Mouse (Mus musculus): ENCODE measurements around the gene Atpif1.
"Not testable (repeated sequence)": the region's sequence is repeated elsewhere in the genome, so short reads cannot be mapped to it uniquely, and the experiment has no call there.

Atpif1 gene

GRCm38 (mm10) chr4:132491748-132492147 lies 41.7 kb downstream of the Atpif1 start:
- TF ChIP-seq NANOG (IDR thresholded peaks at IDR 0.05; ENCODE audit: borderline replicate concordance, low read length) (no peak), CTCF (conservative IDR thresholded peaks at IDR 0.05; ENCODE audit: low read length) (no peak), POU5F1 (IDR thresholded peaks at IDR 0.05; ENCODE audit: borderline replicate concordance, low read length) (no peak)
- Histone ChIP-seq H3K4me3 (replicated peaks; ENCODE audit: low read length) (no peak overlapping the region), H3K4me1 (replicated peaks; ENCODE audit: low read depth, low read length) (peaks cover 84% of the 10 kb centered on the region), H3K36me3 (ENCODE audit: insufficient read depth, low read length) (peaks cover 63% of the 10 kb centered on the region), H3K9me3 (ENCODE audit: low read length) (no peaks in the 10 kb centered on the region), H3K27me3 (ENCODE audit: insufficient read depth, low read length) (no peaks in the 10 kb centered on the region)

- Histone ChIP-seq H3K36me3 (ENCODE audit: insufficient read depth, low read length) (peaks cover 56% of the 10 kb centered on the region), H3K4me1 (replicated peaks; ENCODE audit: low read depth, low read length) (peaks cover 79% of the 10 kb centered on the region), H3K9me3 (ENCODE audit: low read length) (no peaks in the 10 kb centered on the region), H3K4me3 (replicated peaks; ENCODE audit: low read length) (no peak overlapping the region), H3K27me3 (ENCODE audit: insufficient read depth, low read length) (no peaks in the 10 kb centered on the region)
- TF ChIP-seq NANOG (IDR thresholded peaks at IDR 0.05; ENCODE audit: borderline replicate concordance, low read length) (no peak), CTCF (conservative IDR thresholded peaks at IDR 0.05; ENCODE audit: low read length) (no peak), POU5F1 (IDR thresholded peaks at IDR 0.05; ENCODE audit: borderline replicate concordance, low read length) (no peak)
Observed at GRCm38 (mm10) chr4:132491057-132491456, 42.4 kb downstream of the Atpif1 start.

GRCm38 (mm10) chr4:132490273-132491010 lies 43.0 kb downstream of the Atpif1 start:
- peaks cover 75% of the 10 kb centered on the region for H3K4me1 ChIP-seq (replicated peaks; ENCODE audit: low read depth, low read length)
- no peak overlapping the region for H3K4me3 ChIP-seq (replicated peaks; ENCODE audit: low read length)
- no peaks in the 10 kb centered on the region for H3K9me3 ChIP-seq (ENCODE audit: low read length)
- TF ChIP-seq NANOG (IDR thresholded peaks at IDR 0.05; ENCODE audit: borderline replicate concordance, low read length) (no peak), CTCF (conservative IDR thresholded peaks at IDR 0.05; ENCODE audit: low read length) (no peak), POU5F1 (IDR thresholded peaks at IDR 0.05; ENCODE audit: borderline replicate concordance, low read length) (no peak)
- no peaks in the 10 kb centered on the region for H3K27me3 ChIP-seq (ENCODE audit: insufficient read depth, low read length)
- H3K36me3 ChIP-seq (ENCODE audit: insufficient read depth, low read length): peaks cover 50% of the 10 kb centered on the region

GRCm38 (mm10) chr4:132488976-132489375 lies 44.5 kb downstream of the Atpif1 start:
- Histone ChIP-seq H3K27me3 (ENCODE audit: insufficient read depth, low read length) (no peaks in the 10 kb centered on the region), H3K4me1 (replicated peaks; ENCODE audit: low read depth, low read length) (peaks cover 61% of the 10 kb centered on the region), H3K4me3 (replicated peaks; ENCODE audit: low read length) (no peak overlapping the region), H3K36me3 (ENCODE audit: insufficient read depth, low read length) (peaks cover 36% of the 10 kb centered on the region), H3K9me3 (ENCODE audit: low read length) (no peaks in the 10 kb centered on the region)
- TF ChIP-seq NANOG (IDR thresholded peaks at IDR 0.05; ENCODE audit: borderline replicate concordance, low read length) (no peak), CTCF (conservative IDR thresholded peaks at IDR 0.05; ENCODE audit: low read length) (no peak), POU5F1 (IDR thresholded peaks at IDR 0.05; ENCODE audit: borderline replicate concordance, low read length) (no peak)

GRCm38 (mm10) chr4:132488521-132488920 lies 44.9 kb downstream of the Atpif1 start:
- no peaks in the 10 kb centered on the region for H3K9me3 ChIP-seq (ENCODE audit: low read length)
- no peaks in the 10 kb centered on the region for H3K27me3 ChIP-seq (ENCODE audit: insufficient read depth, low read length)
- H3K4me1 ChIP-seq (replicated peaks; ENCODE audit: low read depth, low read length): peaks cover 57% of the 10 kb centered on the region
- TF ChIP-seq NANOG (IDR thresholded peaks at IDR 0.05; ENCODE audit: borderline replicate concordance, low read length) (no peak), POU5F1 (IDR thresholded peaks at IDR 0.05; ENCODE audit: borderline replicate concordance, low read length) (no peak), CTCF (conservative IDR thresholded peaks at IDR 0.05; ENCODE audit: low read length) (no peak)
- H3K36me3 ChIP-seq (ENCODE audit: insufficient read depth, low read length): peaks cover 31% of the 10 kb centered on the region
- no peak overlapping the region for H3K4me3 ChIP-seq (replicated peaks; ENCODE audit: low read length)

- no peaks in the 10 kb centered on the region for H3K27me3 ChIP-seq (ENCODE audit: insufficient read depth, low read length)
- TF ChIP-seq CTCF (conservative IDR thresholded peaks at IDR 0.05; ENCODE audit: low read length) (no peak), NANOG (IDR thresholded peaks at IDR 0.05; ENCODE audit: borderline replicate concordance, low read length) (no peak)
- H3K4me1 ChIP-seq (replicated peaks; ENCODE audit: low read depth, low read length): peaks cover 32% of the 10 kb centered on the region
- H3K9me3 ChIP-seq (ENCODE audit: low read length): no peaks in the 10 kb centered on the region
- no peak overlapping the region for H3K4me3 ChIP-seq (replicated peaks; ENCODE audit: low read length)
- no peaks in the 10 kb centered on the region; the same call in 1 of the 2 replicates for H3K36me3 ChIP-seq (ENCODE audit: insufficient read depth, low read length)
Observed at GRCm38 (mm10) chr4:132484820-132485219, 48.6 kb downstream of the Atpif1 start.

GRCm38 (mm10) chr4:132484231-132484630 lies 49.2 kb downstream of the Atpif1 start:
- Histone ChIP-seq H3K36me3 (ENCODE audit: insufficient read depth, low read length) (no peaks in the 10 kb centered on the region; the same call in 1 of the 2 replicates), H3K27me3 (ENCODE audit: insufficient read depth, low read length) (no peaks in the 10 kb centered on the region), H3K4me3 (replicated peaks; ENCODE audit: low read length) (no peak overlapping the region), H3K9me3 (ENCODE audit: low read length) (no peaks in the 10 kb centered on the region), H3K4me1 (replicated peaks; ENCODE audit: low read depth, low read length) (peaks cover 27% of the 10 kb centered on the region)
- no peak for TF ChIP-seq NANOG (IDR thresholded peaks at IDR 0.05; ENCODE audit: borderline replicate concordance, low read length)
- TF ChIP-seq CTCF (conservative IDR thresholded peaks at IDR 0.05; ENCODE audit: low read length): no peak
- TF ChIP-seq POU5F1 (IDR thresholded peaks at IDR 0.05; ENCODE audit: borderline replicate concordance, low read length): no peak

GRCm38 (mm10) chr4:132482956-132483608 lies 50.4 kb downstream of the Atpif1 start:
- TF ChIP-seq CTCF (conservative IDR thresholded peaks at IDR 0.05; ENCODE audit: low read length): no peak
- no peak for TF ChIP-seq POU5F1 (IDR thresholded peaks at IDR 0.05; ENCODE audit: borderline replicate concordance, low read length)
- TF ChIP-seq NANOG (IDR thresholded peaks at IDR 0.05; ENCODE audit: borderline replicate concordance, low read length): no peak
- Histone ChIP-seq H3K4me3 (replicated peaks; ENCODE audit: low read length) (no peak overlapping the region), H3K9me3 (ENCODE audit: low read length) (no peaks in the 10 kb centered on the region), H3K36me3 (ENCODE audit: insufficient read depth, low read length) (no peaks in the 10 kb centered on the region), H3K27me3 (ENCODE audit: insufficient read depth, low read length) (no peaks in the 10 kb centered on the region), H3K4me1 (replicated peaks; ENCODE audit: low read depth, low read length) (peaks cover 15% of the 10 kb centered on the region)

- H3K4me1 ChIP-seq (replicated peaks; ENCODE audit: low read depth, low read length); H3K4me3 ChIP-seq (replicated peaks; ENCODE audit: low read length); H3K36me3 ChIP-seq (ENCODE audit: insufficient read depth, low read length); H3K9me3 ChIP-seq (ENCODE audit: low read length); H3K27me3 ChIP-seq (ENCODE audit: insufficient read depth, low read length): not testable (repeated sequence)
Observed at GRCm38 (mm10) chr4:132482104-132482503, 51.4 kb downstream of the Atpif1 start.

Data from E14TG2a.4 (cell line).